Mouse (Mus musculus): Measurements from ENCODE around the gene Arhgap27. TPM values are rescaled to one million over a fixed set of nuclear protein-coding genes. Genes with fewer than 3 reads are reported as not detected.

The Arhgap27 gene
- polyA plus RNA-seq, 1 experiment from 2014 or later = 15.6 TPM

- Histone ChIP-seq H3K9me3 (ENCODE audit: control insufficient read depth, low read length) (no peaks in the 10 kb centered on the region), H3K4me2 (replicated peaks; ENCODE audit: low read depth, low read length) (no peak overlapping the region), H3K4me1 (ENCODE audit: control insufficient read depth, insufficient read depth, low read length) (no peaks in the 10 kb centered on the region), H3K4me3 (ENCODE audit: low read length) (no peak overlapping the region), H3K9ac (ENCODE audit: low read depth, low read length) (no peak overlapping the region), H3K27ac (ENCODE audit: low read depth, low read length) (no peak overlapping the region), H3K27me3 (ENCODE audit: control insufficient read depth, insufficient read depth, low read length) (no peaks in the 10 kb centered on the region), H3K36me3 (ENCODE audit: control insufficient read depth, insufficient read depth, low read length) (0 out of 2 replicates have a peak, but pooled peaks cover 2% of the 10 kb centered on the region)
- ATAC-seq (ENCODE audit: low FRiP score, low TSS enrichment) = no peak
Observed at GRCm38 (mm10) chr11:103404618-103405017, 41.1 kb upstream of the Arhgap27 start.

GRCm38 (mm10) chr11:103403776-103404175, 40.3 kb upstream of the Arhgap27 start:
- 55% methylated on average over 4 of the region's 4 CpGs for WGBS
- Histone ChIP-seq H3K27me3 (ENCODE audit: control insufficient read depth, insufficient read depth, low read length) (no peaks in the 10 kb centered on the region), H3K9me3 (ENCODE audit: control insufficient read depth, low read length) (no peaks in the 10 kb centered on the region), H3K4me3 (ENCODE audit: low read length) (no peak overlapping the region), H3K4me1 (ENCODE audit: control insufficient read depth, insufficient read depth, low read length) (no peaks in the 10 kb centered on the region), H3K4me2 (replicated peaks; ENCODE audit: low read depth, low read length) (no peak overlapping the region), H3K9ac (ENCODE audit: low read depth, low read length) (no peak overlapping the region), H3K36me3 (ENCODE audit: control insufficient read depth, insufficient read depth, low read length) (0 out of 2 replicates have a peak, but pooled peaks cover 2% of the 10 kb centered on the region), H3K27ac (ENCODE audit: low read depth, low read length) (no peak overlapping the region)
- no peak for ATAC-seq (ENCODE audit: low FRiP score, low TSS enrichment)

- 0 out of 2 replicates have a peak, but pooled peaks cover 2% of the 10 kb centered on the region for H3K36me3 ChIP-seq (ENCODE audit: control insufficient read depth, insufficient read depth, low read length)
- H3K4me3 ChIP-seq (ENCODE audit: low read length) = no peak overlapping the region
- 87% methylated on average over 5 of the region's 5 CpGs for WGBS
- H3K9me3 ChIP-seq (ENCODE audit: control insufficient read depth, low read length) = no peaks in the 10 kb centered on the region
- H3K4me1 ChIP-seq (ENCODE audit: control insufficient read depth, insufficient read depth, low read length) = no peaks in the 10 kb centered on the region
- no peaks in the 10 kb centered on the region for H3K27me3 ChIP-seq (ENCODE audit: control insufficient read depth, insufficient read depth, low read length)
- no peak overlapping the region for H3K27ac ChIP-seq (ENCODE audit: low read depth, low read length)
- no peak for ATAC-seq (ENCODE audit: low FRiP score, low TSS enrichment)
- no peak overlapping the region for H3K9ac ChIP-seq (ENCODE audit: low read depth, low read length)
- no peak overlapping the region for H3K4me2 ChIP-seq (replicated peaks; ENCODE audit: low read depth, low read length)
Observed at GRCm38 (mm10) chr11:103402738-103403137, 39.2 kb upstream of the Arhgap27 start.

- H3K36me3 ChIP-seq (ENCODE audit: control insufficient read depth, insufficient read depth, low read length) = 0 out of 2 replicates have a peak, but pooled peaks cover 2% of the 10 kb centered on the region
- H3K27ac ChIP-seq (ENCODE audit: low read depth, low read length) = no peak overlapping the region
- no peak overlapping the region for H3K9ac ChIP-seq (ENCODE audit: low read depth, low read length)
- H3K4me2 ChIP-seq (replicated peaks; ENCODE audit: low read depth, low read length) = no peak overlapping the region
- no peak overlapping the region for H3K4me3 ChIP-seq (ENCODE audit: low read length)
- 59% methylated on average over 2 of the region's 2 CpGs for WGBS
- no peaks in the 10 kb centered on the region for H3K9me3 ChIP-seq (ENCODE audit: control insufficient read depth, low read length)
- no peaks in the 10 kb centered on the region for H3K27me3 ChIP-seq (ENCODE audit: control insufficient read depth, insufficient read depth, low read length)
- ATAC-seq (ENCODE audit: low FRiP score, low TSS enrichment) = no peak
- no peaks in the 10 kb centered on the region for H3K4me1 ChIP-seq (ENCODE audit: control insufficient read depth, insufficient read depth, low read length)
Observed at GRCm38 (mm10) chr11:103402198-103402597, 38.7 kb upstream of the Arhgap27 start.

- Histone ChIP-seq H3K27ac (ENCODE audit: low read depth, low read length) (no peak overlapping the region), H3K9ac (ENCODE audit: low read depth, low read length) (no peak overlapping the region), H3K4me2 (replicated peaks; ENCODE audit: low read depth, low read length) (no peak overlapping the region), H3K27me3 (ENCODE audit: control insufficient read depth, insufficient read depth, low read length) (no peaks in the 10 kb centered on the region), H3K4me1 (ENCODE audit: control insufficient read depth, insufficient read depth, low read length) (no peaks in the 10 kb centered on the region), H3K9me3 (ENCODE audit: control insufficient read depth, low read length) (no peaks in the 10 kb centered on the region), H3K4me3 (ENCODE audit: low read length) (no peak overlapping the region), H3K36me3 (ENCODE audit: control insufficient read depth, insufficient read depth, low read length) (peaks cover 22% of the 10 kb centered on the region)
- 92% methylated on average over 4 of the region's 4 CpGs for WGBS
- ATAC-seq (ENCODE audit: low FRiP score, low TSS enrichment) = no peak
Observed at GRCm38 (mm10) chr11:103399986-103400385, 36.5 kb upstream of the Arhgap27 start.

GRCm38 (mm10) chr11:103399050-103399449, 35.6 kb upstream of the Arhgap27 start:
- Histone ChIP-seq H3K4me1 (ENCODE audit: control insufficient read depth, insufficient read depth, low read length) (no peaks in the 10 kb centered on the region), H3K9ac (ENCODE audit: low read depth, low read length) (no peak overlapping the region), H3K27ac (ENCODE audit: low read depth, low read length) (no peak overlapping the region), H3K36me3 (ENCODE audit: control insufficient read depth, insufficient read depth, low read length) (peaks cover 30% of the 10 kb centered on the region), H3K27me3 (ENCODE audit: control insufficient read depth, insufficient read depth, low read length) (no peaks in the 10 kb centered on the region), H3K4me3 (ENCODE audit: low read length) (no peak overlapping the region), H3K4me2 (replicated peaks; ENCODE audit: low read depth, low read length) (no peak overlapping the region), H3K9me3 (ENCODE audit: control insufficient read depth, low read length) (no peaks in the 10 kb centered on the region)
- no peak for ATAC-seq (ENCODE audit: low FRiP score, low TSS enrichment)
- 86% methylated on average over 3 of the region's 3 CpGs for WGBS

GRCm38 (mm10) chr11:103396682-103397081, 33.2 kb upstream of the Arhgap27 start:
- no peaks in the 10 kb centered on the region for H3K4me1 ChIP-seq (ENCODE audit: control insufficient read depth, insufficient read depth, low read length)
- H3K27ac ChIP-seq (ENCODE audit: low read depth, low read length) = no peak overlapping the region
- peaks cover 38% of the 10 kb centered on the region for H3K36me3 ChIP-seq (ENCODE audit: control insufficient read depth, insufficient read depth, low read length)
- H3K27me3 ChIP-seq (ENCODE audit: control insufficient read depth, insufficient read depth, low read length) = no peaks in the 10 kb centered on the region
- no peak for ATAC-seq (ENCODE audit: low FRiP score, low TSS enrichment)
- no peak overlapping the region for H3K4me3 ChIP-seq (ENCODE audit: low read length)
- H3K4me2 ChIP-seq (replicated peaks; ENCODE audit: low read depth, low read length) = no peak overlapping the region
- no peaks in the 10 kb centered on the region for H3K9me3 ChIP-seq (ENCODE audit: control insufficient read depth, low read length)
- 92% methylated on average over 4 of the region's 4 CpGs for WGBS
- H3K9ac ChIP-seq (ENCODE audit: low read depth, low read length) = no peak overlapping the region

- peaks cover 38% of the 10 kb centered on the region for H3K36me3 ChIP-seq (ENCODE audit: control insufficient read depth, insufficient read depth, low read length)
Observed at GRCm38 (mm10) chr11:103396236-103396635, 32.7 kb upstream of the Arhgap27 start.

GRCm38 (mm10) chr11:103394604-103395003, 31.1 kb upstream of the Arhgap27 start:
- WGBS = 89% methylated on average over 7 of the region's 7 CpGs
- Histone ChIP-seq H3K4me1 (ENCODE audit: control insufficient read depth, insufficient read depth, low read length) (no peaks in the 10 kb centered on the region), H3K4me2 (replicated peaks; ENCODE audit: low read depth, low read length) (no peak overlapping the region), H3K27ac (ENCODE audit: low read depth, low read length) (no peak overlapping the region), H3K4me3 (ENCODE audit: low read length) (no peak overlapping the region), H3K27me3 (ENCODE audit: control insufficient read depth, insufficient read depth, low read length) (no peaks in the 10 kb centered on the region), H3K36me3 (ENCODE audit: control insufficient read depth, insufficient read depth, low read length) (peaks cover 38% of the 10 kb centered on the region), H3K9me3 (ENCODE audit: control insufficient read depth, low read length) (no peaks in the 10 kb centered on the region), H3K9ac (ENCODE audit: low read depth, low read length) (no peak overlapping the region)
- no peak for ATAC-seq (ENCODE audit: low FRiP score, low TSS enrichment)

More at GRCm38 (mm10) chr11:103396236-103396635, 32.7 kb upstream of the Arhgap27 start:
- H3K27me3 ChIP-seq (ENCODE audit: control insufficient read depth, insufficient read depth, low read length) = no peaks in the 10 kb centered on the region
- whole genome bisulfite sequencing = 97% methylated on average over 4 of the region's 4 CpGs
- H3K9me3 ChIP-seq (ENCODE audit: control insufficient read depth, low read length) = no peaks in the 10 kb centered on the region
- H3K4me1 ChIP-seq (ENCODE audit: control insufficient read depth, insufficient read depth, low read length) = no peaks in the 10 kb centered on the region
- H3K4me2 ChIP-seq (replicated peaks; ENCODE audit: low read depth, low read length) = no peak overlapping the region
- no peak overlapping the region for H3K9ac ChIP-seq (ENCODE audit: low read depth, low read length)
- no peak overlapping the region for H3K27ac ChIP-seq (ENCODE audit: low read depth, low read length)
- ATAC-seq (ENCODE audit: low FRiP score, low TSS enrichment) = no peak
- no peak overlapping the region for H3K4me3 ChIP-seq (ENCODE audit: low read length)

Data from kidney, embryonic 14.5 days (tissue).